Mouse (Mus musculus): ENCODE data around the gene Suv39h1. TPM values are rescaled to one million over a fixed set of nuclear protein-coding genes. Genes with fewer than 3 reads are reported as not detected.
"Not testable (repeated sequence)": the region's sequence is repeated elsewhere in the genome, so short reads cannot be mapped to it uniquely, and the experiment has no call there.

Suv39h1 gene
- polyA plus RNA-seq, 1 experiment from 2014 or later: 67.8 TPM

DNA sequence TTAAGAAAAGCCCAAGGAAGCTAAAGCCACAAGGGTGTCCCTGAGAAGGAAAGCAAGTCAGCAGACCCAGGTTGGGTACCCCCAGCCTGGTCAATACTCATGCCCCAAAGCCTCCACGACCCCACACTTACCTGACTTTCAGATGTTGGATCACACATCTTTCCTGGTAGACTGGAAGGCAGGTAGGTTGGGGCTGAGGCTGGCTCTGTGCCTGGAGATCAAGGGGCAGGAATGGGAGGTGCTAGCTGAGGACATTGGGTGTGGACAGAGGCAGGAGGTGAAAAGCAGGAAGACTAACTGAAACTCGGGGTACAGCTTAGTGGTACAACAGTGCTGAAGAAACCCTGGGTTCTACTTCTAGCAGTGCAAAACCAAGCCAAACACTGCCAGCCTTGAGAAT, 56.3 kb downstream of the Suv39h1 start, which contains the start of gene Glod5:
Glod5 (minus strand) TSS at position 207 of the 400 bp plus-strand sequence.
- WGBS: 75% methylated on average over 2 of the region's 2 CpGs
- Histone ChIP-seq H3K36me3 (no peaks in the 10 kb centered on the region), H3K4me3 (no peak within 1 kb of the TSS), H3K27me3 (no peaks in the 10 kb centered on the region), H3K27ac (no peak within 1 kb of the TSS), H3K4me1 (no peaks in the 10 kb centered on the region), H3K4me2 (replicated peaks) (no peak within 1 kb of the TSS), H3K9ac (no peak within 1 kb of the TSS), H3K9me3 (no peaks in the 10 kb centered on the region)
- no peak for ATAC-seq (ENCODE audit: low FRiP score, low read depth)

- Histone ChIP-seq H3K4me3 (no peak overlapping the region), H3K27ac (no peak overlapping the region), H3K4me2 (replicated peaks) (no peak overlapping the region), H3K36me3 (no peaks in the 10 kb centered on the region), H3K4me1 (no peaks in the 10 kb centered on the region), H3K27me3 (no peaks in the 10 kb centered on the region), H3K9ac (no peak overlapping the region), H3K9me3 (no peaks in the 10 kb centered on the region)
- no peak for ATAC-seq (ENCODE audit: low FRiP score, low read depth)
- WGBS: 8% methylated on average over 5 of the region's 5 CpGs
Measured at GRCm38 (mm10) chrX:8017142-8017541, 57.4 kb downstream of the Suv39h1 start.

GRCm38 (mm10) chrX:8015675-8016074, 58.9 kb downstream of the Suv39h1 start:
- H3K27ac ChIP-seq; H3K4me2 ChIP-seq (replicated peaks); H3K9me3 ChIP-seq; H3K4me1 ChIP-seq; H3K27me3 ChIP-seq; H3K36me3 ChIP-seq; H3K9ac ChIP-seq; ATAC-seq (ENCODE audit: low FRiP score, low read depth); H3K4me3 ChIP-seq: not testable (repeated sequence)
- 18% methylated on average over 7 of the region's 7 CpGs for WGBS

DNA sequence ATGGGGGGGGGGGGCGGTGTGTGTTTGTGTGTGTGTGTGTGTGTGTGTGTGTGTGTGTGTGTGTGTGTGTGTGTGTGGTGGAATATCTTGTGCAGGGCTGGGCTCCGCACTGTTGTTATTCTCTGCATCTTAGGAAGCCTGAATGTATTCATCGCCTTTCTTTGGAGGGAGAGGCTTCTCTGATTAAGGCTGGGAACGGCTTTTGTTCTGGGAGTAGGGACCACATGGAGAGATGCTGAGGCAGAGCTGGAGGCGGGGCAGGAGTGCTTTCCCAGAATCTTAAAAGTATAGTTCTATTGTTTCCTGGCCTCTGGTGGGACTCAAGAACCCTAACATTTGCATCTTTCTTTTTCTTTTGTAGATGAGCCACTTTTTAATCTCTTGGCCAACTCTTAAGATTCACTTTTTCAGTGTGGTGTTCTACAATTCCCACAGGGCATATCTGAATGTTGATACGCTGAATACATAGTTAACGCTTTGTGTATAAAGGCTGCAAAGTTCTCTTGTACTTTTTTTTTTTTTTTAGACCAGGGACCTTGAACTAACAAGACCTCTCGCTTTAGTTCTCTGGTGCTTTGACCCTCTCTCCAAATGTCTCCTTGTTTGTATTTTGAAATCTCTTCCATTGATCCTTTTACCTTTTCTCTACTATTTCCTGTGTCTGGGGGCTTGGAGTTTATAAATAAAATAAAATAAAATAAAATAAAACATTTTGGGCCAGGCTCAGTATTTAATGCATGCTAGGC, 60.8 kb downstream of the Suv39h1 start:
- WGBS: 29% methylated on average over 7 of the region's 8 CpGs
- Histone ChIP-seq H3K36me3 (no peaks in the 10 kb centered on the region), H3K27me3 (no peaks in the 10 kb centered on the region), H3K4me2 (replicated peaks) (no peak overlapping the region), H3K9ac (no peak overlapping the region), H3K27ac (no peak overlapping the region), H3K4me1 (no peaks in the 10 kb centered on the region), H3K4me3 (no peak overlapping the region), H3K9me3 (no peaks in the 10 kb centered on the region)
- ATAC-seq (ENCODE audit: low FRiP score, low read depth): no peak

DNA sequence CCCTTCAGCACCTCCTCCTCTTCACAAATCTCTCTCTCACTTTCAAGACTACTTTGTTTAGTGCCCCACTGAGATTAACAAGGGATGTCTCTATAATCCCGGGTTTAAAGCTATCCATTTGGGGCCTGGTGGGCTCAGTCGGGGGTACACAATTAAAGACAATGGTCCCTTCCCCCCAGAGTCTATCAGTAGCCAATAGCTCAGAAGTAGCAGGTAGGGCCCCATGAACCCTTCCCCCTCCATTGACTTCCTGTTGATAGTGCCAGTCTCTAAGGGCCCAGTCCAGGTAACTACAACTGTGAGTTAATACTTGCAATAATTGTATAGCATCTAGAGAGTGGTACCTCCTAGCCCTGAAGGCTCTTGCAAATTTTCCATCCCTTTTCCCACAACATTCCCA, 61.4 kb downstream of the Suv39h1 start:
- H3K4me3 ChIP-seq: no peak overlapping the region
- WGBS: 7% methylated on average over 2 of the region's 2 CpGs
- no peak overlapping the region for H3K27ac ChIP-seq
- H3K4me1 ChIP-seq: no peaks in the 10 kb centered on the region
- H3K4me2 ChIP-seq (replicated peaks): no peak overlapping the region
- no peaks in the 10 kb centered on the region for H3K36me3 ChIP-seq
- H3K27me3 ChIP-seq: no peaks in the 10 kb centered on the region
- no peak for ATAC-seq (ENCODE audit: low FRiP score, low read depth)
- no peak overlapping the region for H3K9ac ChIP-seq
- H3K9me3 ChIP-seq: no peaks in the 10 kb centered on the region

Other genes starting within 250 kb of the Suv39h1 start
- 45.4 and 49.8 TPM in 2 replicates for gene Otud5, start 233.4 kb downstream of the Suv39h1 start, polyA plus RNA-seq (2015; fragmentation: Nextera tagmentation; extraction: Ambion mirVana)
- 4.1 and 4.8 TPM in 2 replicates for gene Pim2, start 196.5 kb downstream of the Suv39h1 start, polyA plus RNA-seq (2015; fragmentation: Nextera tagmentation; extraction: Ambion mirVana)
- 45.2 and 50.2 TPM in 2 replicates for gene Slc35a2, start 190.7 kb downstream of the Suv39h1 start, polyA plus RNA-seq (2015; fragmentation: Nextera tagmentation; extraction: Ambion mirVana)
- 138 and 149 TPM in 2 replicates for gene Pqbp1, start 175.5 kb downstream of the Suv39h1 start, polyA plus RNA-seq (2015; fragmentation: Nextera tagmentation; extraction: Ambion mirVana)
- 179 and 181 TPM in 2 replicates for gene Timm17b, start 175.4 kb downstream of the Suv39h1 start, polyA plus RNA-seq (2015; fragmentation: Nextera tagmentation; extraction: Ambion mirVana)
- gene Gm10491, start 166.9 kb downstream of the Suv39h1 start, polyA plus RNA-seq (2015; fragmentation: Nextera tagmentation; extraction: Ambion mirVana): not detected in 2 replicates
- not detected in 2 replicates for gene Gm10490, start 165.2 kb downstream of the Suv39h1 start, polyA plus RNA-seq (2015; fragmentation: Nextera tagmentation; extraction: Ambion mirVana)
- 0.89 and 0.94 TPM in 2 replicates for gene Pcsk1n, start 154.9 kb downstream of the Suv39h1 start, polyA plus RNA-seq (2015; fragmentation: Nextera tagmentation; extraction: Ambion mirVana)
- gene Eras, start 146.2 kb downstream of the Suv39h1 start, polyA plus RNA-seq (2015; fragmentation: Nextera tagmentation; extraction: Ambion mirVana): not detected in 2 replicates
- 39.3 and 42.2 TPM in 2 replicates for gene Hdac6, start 126.9 kb downstream of the Suv39h1 start, polyA plus RNA-seq (2015; fragmentation: Nextera tagmentation; extraction: Ambion mirVana)
- 1.1 and 1.9 TPM in 2 replicates for gene Gata1, start 96.7 kb downstream of the Suv39h1 start, polyA plus RNA-seq (2015; fragmentation: Nextera tagmentation; extraction: Ambion mirVana)
- not detected in 2 replicates for gene Glod5, start 56.3 kb downstream of the Suv39h1 start, polyA plus RNA-seq (2015; fragmentation: Nextera tagmentation; extraction: Ambion mirVana)
- gene Was, start 15.7 kb upstream of the Suv39h1 start, polyA plus RNA-seq (2015; fragmentation: Nextera tagmentation; extraction: Ambion mirVana): 0.15 and 0.40 TPM in 2 replicates
- gene Wdr13, start 58.1 kb upstream of the Suv39h1 start, polyA plus RNA-seq (2015; fragmentation: Nextera tagmentation; extraction: Ambion mirVana): 20.1 TPM in 2 replicates
- gene Rbm3, start 71.1 kb upstream of the Suv39h1 start, polyA plus RNA-seq (2015; fragmentation: Nextera tagmentation; extraction: Ambion mirVana): 482 and 551 TPM in 2 replicates
- 14.7 and 15.0 TPM in 2 replicates for gene Tbc1d25, start 101.4 kb upstream of the Suv39h1 start, polyA plus RNA-seq (2015; fragmentation: Nextera tagmentation; extraction: Ambion mirVana)
- 25.2 and 29.1 TPM in 2 replicates for gene Ebp, start 118.8 kb upstream of the Suv39h1 start, polyA plus RNA-seq (2015; fragmentation: Nextera tagmentation; extraction: Ambion mirVana)
- 13.2 TPM in 2 replicates for gene Porcn, start 131.8 kb upstream of the Suv39h1 start, polyA plus RNA-seq (2015; fragmentation: Nextera tagmentation; extraction: Ambion mirVana)
- gene Ftsj1, start 177.6 kb upstream of the Suv39h1 start, polyA plus RNA-seq (2015; fragmentation: Nextera tagmentation; extraction: Ambion mirVana): 46.3 and 49.0 TPM in 2 replicates
- 0.93 and 1.0 TPM in 2 replicates for gene Slc38a5, start 196.4 kb upstream of the Suv39h1 start, polyA plus RNA-seq (2015; fragmentation: Nextera tagmentation; extraction: Ambion mirVana)

All from limb, embryonic 13.5 days (tissue).